Mouse (Mus musculus) layer of hippocampus, postnatal 36 days (tissue): ENCODE results near the gene Macrod2. TPM values are rescaled to one million over a fixed set of nuclear protein-coding genes. Genes with fewer than 3 reads are reported as not detected.

Source experiments
- DNase-seq, 2 experiments: peaks; one replicate each; pipeline ENCODE4 v3.0.0; 2022
- total RNA-seq, 2 experiments: library from RNA; stranded (reverse); gene quantifications; 2 replicates each; pipeline ENCODE4 v1.2.3; 2021

Macrod2 gene
- total RNA-seq, 2 experiments from 2014 or later, result 52.1 to 53.7 TPM

- DNase-seq, result no peak
Observed at GRCm38 (mm10) chr2:140912179-140912578, 517.1 kb downstream of the Macrod2 start.

- DNase-seq, result no peak
Observed at GRCm38 (mm10) chr2:140912931-140913330, 517.8 kb downstream of the Macrod2 start.

GRCm38 (mm10) chr2:140913679-140914412 lies 518.7 kb downstream of the Macrod2 start:
- peak in 1 of 2 experiments; percentile 7 for DNase-seq

GRCm38 (mm10) chr2:140926922-140927321 lies 531.8 kb downstream of the Macrod2 start:
- no peak for DNase-seq

- no peak for DNase-seq
Observed at GRCm38 (mm10) chr2:140934483-140934882, 539.4 kb downstream of the Macrod2 start.

GRCm38 (mm10) chr2:140949461-140949860 lies 554.4 kb downstream of the Macrod2 start:
- no peak for DNase-seq

GRCm38 (mm10) chr2:140959246-140959645 lies 564.1 kb downstream of the Macrod2 start:
- peak in 1 of 2 experiments; percentile 3 for DNase-seq

GRCm38 (mm10) chr2:140970181-140970580 lies 575.1 kb downstream of the Macrod2 start:
- no peak for DNase-seq

GRCm38 (mm10) chr2:140971845-140972244 lies 576.7 kb downstream of the Macrod2 start:
- DNase-seq, result no peak

GRCm38 (mm10) chr2:140985670-140986372 lies 590.7 kb downstream of the Macrod2 start:
- no peak for DNase-seq

- no peak for DNase-seq
Observed at GRCm38 (mm10) chr2:141003846-141004245, 608.7 kb downstream of the Macrod2 start.

- no peak for DNase-seq
Observed at GRCm38 (mm10) chr2:141004326-141004725, 609.2 kb downstream of the Macrod2 start.

- DNase-seq, result no peak
Observed at GRCm38 (mm10) chr2:141005616-141006015, 610.5 kb downstream of the Macrod2 start.

- DNase-seq, result no peak
Observed at GRCm38 (mm10) chr2:141007725-141008124, 612.6 kb downstream of the Macrod2 start.

GRCm38 (mm10) chr2:141008458-141008857 lies 613.3 kb downstream of the Macrod2 start:
- DNase-seq, result no peak

- no peak for DNase-seq
Observed at GRCm38 (mm10) chr2:141013443-141014165, 618.5 kb downstream of the Macrod2 start.

- DNase-seq, result no peak
Observed at GRCm38 (mm10) chr2:141022971-141023370, 627.9 kb downstream of the Macrod2 start.

GRCm38 (mm10) chr2:141023916-141024315 lies 628.8 kb downstream of the Macrod2 start:
- no peak for DNase-seq

GRCm38 (mm10) chr2:141024316-141025043 lies 629.4 kb downstream of the Macrod2 start:
- no peak for DNase-seq

- no peak for DNase-seq
Observed at GRCm38 (mm10) chr2:141056685-141057454, 661.8 kb downstream of the Macrod2 start.

- DNase-seq, result no peak
Observed at GRCm38 (mm10) chr2:141057455-141057833, 662.3 kb downstream of the Macrod2 start.
